Comparison of ENCODE assay signal across 31 mouse cellular contexts in genomic region chr13:56183687-56184086, GRCm38 (mm10). TPM values are rescaled to one million over a fixed set of nuclear protein-coding genes. Genes with fewer than 3 reads are reported as not detected.
DNase-seq lines count a peak whose midpoint lies in the region; ATAC-seq and TF ChIP-seq lines count a peak whose summit lies in the region.
"Had no signal": no experiment of that assay in that cellular context is flagged by ENCODE, and none has a peak within 500 bp of the region (broad histone marks: within the 10 kb centered on the region; RNA-seq: fewer than 3 reads in every experiment).

No protein-coding gene starts in this region.

- TF ChIP-seq EP300 in liver, postnatal 0 days (IDR thresholded peaks at IDR 0.05; ENCODE audit: low read depth), result no peak

- no peak overlapping the region for H3K9ac ChIP-seq in liver, postnatal 0 days (replicated peaks)
- H3K9ac ChIP-seq in liver, embryonic 11.5 days (ENCODE audit: low read depth, low read length), result no peak overlapping the region
- H3K9ac ChIP-seq: embryonic facial prominence, embryonic 12.5 days; hindbrain, embryonic 12.5 days; intestine, embryonic 15.5 days; midbrain, embryonic 15.5 days; neural tube, embryonic 12.5 days had no signal

- no peaks in the 10 kb centered on the region for H3K9me3 ChIP-seq in liver, postnatal 0 days (ENCODE audit: low read length)
- H3K9me3 ChIP-seq in liver, embryonic 11.5 days (ENCODE audit: control insufficient read depth, low read length), result no peaks in the 10 kb centered on the region
- H3K9me3 ChIP-seq: hindbrain, embryonic 12.5 days; intestine, embryonic 15.5 days; midbrain, embryonic 10.5 days; midbrain, embryonic 15.5 days; neural tube, embryonic 12.5 days had no signal

- H3K36me3 ChIP-seq in liver, postnatal 0 days (replicated peaks; ENCODE audit: insufficient read depth, low read length), result no peaks in the 10 kb centered on the region
- no peaks in the 10 kb centered on the region for H3K36me3 ChIP-seq in liver, embryonic 11.5 days (ENCODE audit: control insufficient read depth, insufficient read depth, low read length)
- H3K36me3 ChIP-seq: embryonic facial prominence, embryonic 12.5 days; hindbrain, embryonic 12.5 days; intestine, embryonic 15.5 days; midbrain, embryonic 10.5 days; midbrain, embryonic 15.5 days; neural tube, embryonic 12.5 days had no signal

- H3K4me2 ChIP-seq in liver, postnatal 0 days (ENCODE audit: low read depth, low read length), result no peak overlapping the region
- H3K4me2 ChIP-seq in liver, embryonic 11.5 days, result no peak overlapping the region
- H3K4me2 ChIP-seq: embryonic facial prominence, embryonic 12.5 days; hindbrain, embryonic 12.5 days; intestine, embryonic 15.5 days; midbrain, embryonic 15.5 days; neural tube, embryonic 12.5 days had no signal

- ATAC-seq in liver, postnatal 0 days, result peak; percentile 47; the same call in 1 of the 2 replicates
- ATAC-seq in liver, embryonic 11.5 days (replicated peaks; ENCODE audit: low FRiP score), result no peak
- peak; percentile 47 to 73; a peak in 2 of 4 replicates for ATAC-seq in hematopoietic stem cell, adult 5-6 weeks (replicated peaks in 1 of 2; ENCODE audit: insufficient read depth in 1 of 2, low FRiP score in 2 of 2, low TSS enrichment in 1 of 2, low read depth in 1 of 2, poor library complexity in 2 of 2, severe bottlenecking in 2 of 2)
- ATAC-seq: forebrain, embryonic 16.5 days; hindbrain, postnatal 0 days; intestine, embryonic 15.5 days; midbrain, embryonic 15.5 days had no signal

- no peak for TF ChIP-seq CTCF in liver, postnatal 0 days (IDR thresholded peaks at IDR 0.05; ENCODE audit: low read depth)
- no peak for TF ChIP-seq CTCF in bone marrow macrophage, adult 2 months (IDR thresholded peaks at IDR 0.05; ENCODE audit: low read depth, low read length)

- 50% methylated on average over 5 of the region's 5 CpGs for WGBS in liver, postnatal 0 days (ENCODE audit: insufficient replicate concordance)
- 78% methylated on average over 5 of the region's 5 CpGs for WGBS in liver, embryonic 11.5 days

- peak; percentile 26 for DNase-seq in liver, postnatal 0 days
- no peak for DNase-seq in liver, embryonic 11.5 days (ENCODE audit: low spot score)
- peak; percentile 25 to 52 for DNase-seq in monocyte, adult 2 months (ENCODE audit: low read depth in 1 of 2, low spot score in 2 of 2)
- no peak for DNase-seq in kidney, adult 18-20 months
- no peak for DNase-seq in layer of hippocampus, adult 9-10 months (ENCODE audit: low spot score)
- DNase-seq in thymus, postnatal 14 days, result no peak
- DNase-seq: adrenal gland, postnatal 36 days; cerebellum, adult 11 months; cerebellum, adult 9-10 months; cerebellum, postnatal 36 days; embryo, embryonic 11 days; gastrocnemius, adult 2 months; gastrocnemius, postnatal 36 days; heart, postnatal 14 days; kidney, adult 8-10 months; kidney, postnatal 10 days; layer of hippocampus, adult 9-11 months; lung, adult 2 months; lung, postnatal 14 days; right cerebral cortex, adult 18-20 months had no signal

- peak overlapping the region; percentile 57 for H3K27ac ChIP-seq in liver, postnatal 0 days (ENCODE audit: low read depth)
- H3K27ac ChIP-seq in liver, embryonic 11.5 days (ENCODE audit: low read depth, low read length), result no peak overlapping the region
- H3K27ac ChIP-seq in bone marrow macrophage, adult 2 months (ENCODE audit: insufficient read depth, low read depth, low read length), result peak overlapping the region; percentile 87
- H3K27ac ChIP-seq: embryonic facial prominence, embryonic 12.5 days; gastrocnemius, adult 2 months; hindbrain, embryonic 12.5 days; hindbrain, postnatal 0 days; intestine, embryonic 15.5 days; midbrain, embryonic 10.5 days; midbrain, embryonic 15.5 days; neural tube, embryonic 12.5 days had no signal

- no peak for TF ChIP-seq POLR2A in bone marrow macrophage, adult 2 months (IDR thresholded peaks at IDR 0.05; ENCODE audit: borderline replicate concordance, low read depth, low read length)

- H3K4me1 ChIP-seq in liver, postnatal 0 days (ENCODE audit: insufficient read depth), result peaks cover 3% of the 10 kb centered on the region; the same call in 1 of the 2 replicates
- no peaks in the 10 kb centered on the region for H3K4me1 ChIP-seq in liver, embryonic 11.5 days (replicated peaks; ENCODE audit: control insufficient read depth, insufficient read depth, low read length)
- H3K4me1 ChIP-seq in bone marrow macrophage, adult 2 months (ENCODE audit: control insufficient read depth, insufficient read depth, low read length), result peaks cover 55% of the 10 kb centered on the region
- H3K4me1 ChIP-seq: embryonic facial prominence, embryonic 12.5 days; hindbrain, embryonic 12.5 days; intestine, embryonic 15.5 days; midbrain, embryonic 10.5 days; midbrain, embryonic 15.5 days; neural tube, embryonic 12.5 days had no signal

- no peak overlapping the region for H3K4me3 ChIP-seq in liver, postnatal 0 days (ENCODE audit: low read depth, low read length)
- H3K4me3 ChIP-seq in liver, embryonic 11.5 days (ENCODE audit: low read depth, low read length), result no peak overlapping the region
- peak overlapping the region; percentile 31 for H3K4me3 ChIP-seq in bone marrow macrophage, adult 2 months (ENCODE audit: insufficient read depth, low read length)
- H3K4me3 ChIP-seq: embryonic facial prominence, embryonic 12.5 days; gastrocnemius, adult 2 months; hindbrain, embryonic 12.5 days; intestine, embryonic 15.5 days; midbrain, embryonic 10.5 days; midbrain, embryonic 15.5 days; myocyte; neural tube, embryonic 12.5 days had no signal

- no peaks in the 10 kb centered on the region for H3K27me3 ChIP-seq in liver, postnatal 0 days (ENCODE audit: insufficient read depth, low read length)
- no peaks in the 10 kb centered on the region for H3K27me3 ChIP-seq in liver, embryonic 11.5 days (replicated peaks; ENCODE audit: control insufficient read depth, insufficient read depth, low read length)
- H3K27me3 ChIP-seq: embryonic facial prominence, embryonic 12.5 days; hindbrain, embryonic 12.5 days; intestine, embryonic 15.5 days; midbrain, embryonic 15.5 days; neural tube, embryonic 12.5 days had no signal

RNA-seq across cellular contexts. Expression of gene Tifab, which starts 5.0 kb away (rescaled TPM):
- 6.8 and 8.2 TPM in 2 replicates for polyA plus RNA-seq in liver, postnatal 0 days (2015; fragmentation: Nextera tagmentation; extraction: Ambion mirVana)
- 1.9 and 2.2 TPM in 2 replicates for polyA plus RNA-seq in liver, embryonic 11.5 days (2014; fragmentation: Nextera tagmentation; extraction: Ambion mirVana)
- 107 and 112 TPM in 2 replicates for polyA plus RNA-seq in bone marrow macrophage, adult 2 months (2012; ENCODE audit: insufficient read depth, insufficient read length, missing spikeins)
- 5.0 and 9.5 TPM in 2 replicates for total RNA-seq in hematopoietic stem cell, adult 5-6 weeks (2017)
- polyA plus RNA-seq: myocyte had no signal

RNA-seq across cellular contexts. Expression of gene H2afy, which starts 47.5 kb away (rescaled TPM):
- polyA plus RNA-seq in liver, postnatal 0 days (2015; fragmentation: Nextera tagmentation; extraction: Ambion mirVana), result 84.3 and 87.4 TPM in 2 replicates
- polyA plus RNA-seq in liver, embryonic 11.5 days (2014; fragmentation: Nextera tagmentation; extraction: Ambion mirVana), result 230 and 233 TPM in 2 replicates
- 179 and 191 TPM in 2 replicates for polyA plus RNA-seq in bone marrow macrophage, adult 2 months (2012; ENCODE audit: insufficient read depth, insufficient read length, missing spikeins)
- 1,843 and 2,010 TPM in 2 replicates for total RNA-seq in hematopoietic stem cell, adult 5-6 weeks (2017)

Comparison
In these comparisons a context has a peak if more than half of its experiments do, and no peak if none do; other contexts are left out.
1. DNase-seq: peak in liver, postnatal 0 days (single experiment) and monocyte, adult 2 months (2 of 2); none in liver, embryonic 11.5 days (single experiment), kidney, adult 18-20 months (single experiment), layer of hippocampus, adult 9-10 months (single experiment) and thymus, postnatal 14 days (single experiment).
2. RNA of gene Tifab, which starts 5.0 kb away (polyA plus RNA-seq): 107 to 112 TPM in bone marrow macrophage, adult 2 months; 6.8 to 8.2 TPM in liver, postnatal 0 days and 1.9 to 2.2 TPM in liver, embryonic 11.5 days; every median in the first group is over 10 times any median in the second.